Mouse (Mus musculus) brain, embryonic 14.5 days (tissue): ENCODE data around the gene Mis12.

Experiments used
- CTCF ChIP-seq: fragments of 200-500 bp; IDR thresholded peaks from 2 replicates; pipeline ENCODE4 v1.5.1; 2012; ENCODE audit warnings: inconsistent platforms, mild to moderate bottlenecking, moderate library complexity, borderline replicate concordance; ENCODE audit not compliant: insufficient read depth, insufficient read length; ENCODE audit errors: extremely low read depth
- POLR2A ChIP-seq: fragments of 200-500 bp; IDR thresholded peaks from 2 replicates; pipeline ENCODE4 v1.6.1; 2012; ENCODE audit warnings: mild to moderate bottlenecking, inconsistent platforms, borderline replicate concordance; ENCODE audit not compliant: poor library complexity, insufficient read depth, insufficient read length, severe bottlenecking; ENCODE audit errors: extremely low read depth

DNA sequence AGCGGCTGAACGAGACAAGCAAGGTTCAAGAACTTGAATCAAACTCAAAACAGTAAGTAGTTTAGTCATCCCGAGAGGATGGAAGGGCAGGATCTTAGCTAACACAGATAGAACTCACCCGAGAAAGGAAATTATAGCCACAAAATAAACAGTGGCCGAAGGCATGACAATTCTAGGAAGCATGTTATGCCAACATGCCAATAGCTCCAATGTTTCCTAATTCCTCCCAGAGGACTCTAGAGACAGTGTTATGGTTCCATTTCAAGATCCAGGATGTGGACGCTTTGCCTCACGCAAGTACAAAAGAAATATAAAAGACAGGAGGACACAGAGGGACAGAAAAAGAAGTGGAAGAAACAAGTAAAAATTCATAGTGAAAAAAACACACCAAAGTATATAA is 11.6 kb upstream of the Mis12 start:
- TF ChIP-seq CTCF = no peak
- no peak for TF ChIP-seq POLR2A
